Mouse (Mus musculus): Measurements from ENCODE around the gene Gm10570. TPM values are rescaled to one million over a fixed set of nuclear protein-coding genes. Genes with fewer than 3 reads are reported as not detected.
A peak's percentile ranks its signal among the peaks of the same experiment; 100 is the strongest.

Gene Gm10570
- polyA plus RNA-seq, 1 experiment from 2014 or later, result not detected

DNA sequence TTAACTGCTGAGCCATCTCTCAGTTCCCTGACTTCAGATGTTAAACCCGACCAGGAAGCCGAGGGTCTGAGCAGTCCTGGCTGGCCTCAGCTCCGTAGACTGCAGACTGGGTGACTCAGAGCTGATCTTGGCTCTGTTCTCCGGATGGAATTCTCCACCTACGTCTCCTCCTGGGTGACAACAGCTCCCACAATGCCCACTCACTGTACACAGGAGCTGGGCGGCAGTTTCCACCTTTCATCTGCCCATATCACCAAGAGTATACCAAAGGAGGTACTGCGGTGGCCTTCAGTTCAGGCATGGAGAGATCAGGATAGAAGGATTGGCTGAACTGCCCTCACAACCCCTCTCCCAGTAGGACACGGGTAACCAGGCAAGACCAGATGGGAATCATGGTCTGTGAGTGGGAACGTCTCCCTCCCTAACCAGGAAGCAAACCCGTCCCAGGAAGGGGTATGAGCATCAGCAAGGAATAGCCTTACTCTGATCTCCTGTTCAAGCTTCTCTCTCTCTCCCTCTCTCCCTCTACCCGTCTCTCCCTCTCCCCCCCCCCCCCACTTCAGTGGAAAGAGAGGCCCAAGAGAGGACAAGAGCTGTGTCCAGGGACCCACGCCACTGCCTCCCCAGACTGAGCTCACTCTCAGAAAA is 34.7 kb downstream of the Gm10570 start:
- Histone ChIP-seq H3K27ac (ENCODE audit: low read depth) (0 out of 2 replicates have a peak overlapping the region, but pooled peaks have one; percentile 2), H3K27me3 (ENCODE audit: insufficient read depth, low read length) (peaks cover 28% of the 10 kb centered on the region)
- no peak for DNase-seq

DNA sequence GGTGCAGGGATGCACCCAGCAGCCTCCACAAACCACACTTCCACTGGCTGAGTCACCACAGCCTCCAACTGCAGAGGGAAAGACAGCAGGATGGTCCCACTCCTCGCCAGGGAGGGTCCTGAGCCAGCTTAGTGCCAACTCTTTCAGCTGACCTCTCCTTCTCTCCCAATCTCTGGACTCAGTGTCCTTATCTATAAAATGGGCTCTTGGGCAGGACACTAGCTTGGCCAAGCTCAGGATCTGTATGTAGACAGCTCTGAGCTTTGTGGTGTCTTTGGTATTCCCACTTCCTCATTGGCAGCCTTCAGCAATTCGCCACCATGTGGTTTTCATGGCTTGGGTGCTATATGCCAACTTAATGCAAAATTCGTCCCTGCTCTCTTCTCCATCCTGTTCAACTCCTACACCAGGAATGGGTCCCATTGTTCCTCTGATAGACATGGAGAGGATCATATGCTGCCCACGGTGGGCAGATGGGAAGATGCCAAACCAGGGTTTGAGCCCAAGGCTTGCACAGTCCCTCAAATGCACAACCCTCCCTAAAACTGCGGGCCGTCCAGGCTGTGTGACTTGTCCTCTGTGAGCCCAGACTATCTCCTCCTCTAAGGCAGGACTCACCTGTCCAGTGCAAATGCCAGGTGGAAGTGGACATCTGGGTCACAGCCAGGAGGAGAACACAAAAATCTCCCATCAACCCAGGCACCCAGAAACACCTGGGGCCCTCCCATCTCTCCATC is 37.7 kb downstream of the Gm10570 start:
- no peaks in the 10 kb centered on the region for H3K36me3 ChIP-seq (ENCODE audit: insufficient read depth)
- no peak overlapping the region for H3K27ac ChIP-seq (ENCODE audit: low read depth)
- no peak for TF ChIP-seq CTCF (IDR thresholded peaks at IDR 0.05; ENCODE audit: low read depth)
- H3K27me3 ChIP-seq (ENCODE audit: insufficient read depth, low read length), result peaks cover 20% of the 10 kb centered on the region
- no peak overlapping the region for H3K4me2 ChIP-seq
- 82% methylated on average over 6 of the region's 6 CpGs for WGBS
- no peak overlapping the region for H3K4me3 ChIP-seq (ENCODE audit: low read depth, low read length)
- DNase-seq, result no peak
- no peak overlapping the region for H3K9ac ChIP-seq
- no peak for ATAC-seq (ENCODE audit: insufficient read depth)
- H3K9me3 ChIP-seq (ENCODE audit: low read depth, low read length), result no peaks in the 10 kb centered on the region
- H3K4me1 ChIP-seq (ENCODE audit: insufficient read depth), result no peaks in the 10 kb centered on the region; the same call in 1 of the 2 replicates

More for the DNA sequence above, 34.7 kb downstream of the Gm10570 start:
- Histone ChIP-seq H3K9me3 (ENCODE audit: low read depth, low read length) (no peaks in the 10 kb centered on the region), H3K4me2 (peak overlapping the region; percentile 96), H3K4me3 (ENCODE audit: low read depth, low read length) (peak overlapping the region; percentile 54), H3K9ac (peak overlapping the region; percentile 62; the same call in 1 of the 2 replicates), H3K36me3 (ENCODE audit: insufficient read depth) (no peaks in the 10 kb centered on the region), H3K4me1 (ENCODE audit: insufficient read depth) (no peaks in the 10 kb centered on the region; the same call in 1 of the 2 replicates)
- ATAC-seq (ENCODE audit: insufficient read depth), result 0 out of 2 replicates have a peak, but pooled peaks have one; percentile 10
- 11% methylated on average over 12 of the region's 12 CpGs for WGBS
- no peak for TF ChIP-seq CTCF (IDR thresholded peaks at IDR 0.05; ENCODE audit: low read depth)

GRCm38 (mm10) chr4:130270089-130270488 is 38.4 kb downstream of the Gm10570 start:
- no peak for TF ChIP-seq CTCF (IDR thresholded peaks at IDR 0.05; ENCODE audit: low read depth)
- no peaks in the 10 kb centered on the region for H3K36me3 ChIP-seq (ENCODE audit: insufficient read depth)
- H3K27me3 ChIP-seq (ENCODE audit: insufficient read depth, low read length), result peaks cover 13% of the 10 kb centered on the region
- WGBS, result 56% methylated on average over 8 of the region's 8 CpGs
- no peak overlapping the region for H3K4me2 ChIP-seq
- H3K9ac ChIP-seq, result no peak overlapping the region
- H3K9me3 ChIP-seq (ENCODE audit: low read depth, low read length), result no peaks in the 10 kb centered on the region
- DNase-seq, result no peak
- no peak overlapping the region for H3K27ac ChIP-seq (ENCODE audit: low read depth)
- no peak overlapping the region for H3K4me3 ChIP-seq (ENCODE audit: low read depth, low read length)
- no peak for ATAC-seq (ENCODE audit: insufficient read depth)
- H3K4me1 ChIP-seq (ENCODE audit: insufficient read depth), result no peaks in the 10 kb centered on the region; the same call in 1 of the 2 replicates

DNA sequence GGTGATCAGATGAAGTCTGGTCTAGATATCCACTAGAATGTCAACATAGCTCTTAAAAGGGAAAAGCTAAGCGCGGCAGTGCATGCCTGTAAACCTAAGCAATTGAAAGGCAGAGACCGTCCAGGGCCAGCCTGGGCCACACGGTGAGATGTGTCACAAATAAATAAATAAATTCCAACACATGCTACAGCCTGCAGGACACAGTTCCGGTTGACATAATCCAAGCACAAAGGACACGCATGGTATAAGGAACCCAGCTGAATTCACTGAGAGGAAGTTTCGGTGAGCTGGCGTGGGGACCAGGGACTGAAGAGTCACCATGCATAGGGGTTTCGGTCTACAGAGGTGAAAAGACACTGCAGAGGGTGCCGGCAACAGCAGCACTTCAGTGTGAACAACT is 39.7 kb downstream of the Gm10570 start:
- Histone ChIP-seq H3K4me1 (ENCODE audit: insufficient read depth) (no peaks in the 10 kb centered on the region; the same call in 1 of the 2 replicates), H3K27me3 (ENCODE audit: insufficient read depth, low read length) (0 out of 2 replicates have a peak, but pooled peaks cover 5% of the 10 kb centered on the region), H3K4me2 (no peak overlapping the region), H3K9me3 (ENCODE audit: low read depth, low read length) (no peaks in the 10 kb centered on the region), H3K27ac (ENCODE audit: low read depth) (no peak overlapping the region), H3K36me3 (ENCODE audit: insufficient read depth) (no peaks in the 10 kb centered on the region), H3K9ac (no peak overlapping the region), H3K4me3 (ENCODE audit: low read depth, low read length) (no peak overlapping the region)
- no peak for ATAC-seq (ENCODE audit: insufficient read depth)
- no peak for TF ChIP-seq CTCF (IDR thresholded peaks at IDR 0.05; ENCODE audit: low read depth)
- DNase-seq, result no peak
- WGBS, result 80% methylated on average over 10 of the region's 10 CpGs

- Histone ChIP-seq H3K27ac (ENCODE audit: low read depth) (no peak overlapping the region), H3K4me3 (ENCODE audit: low read depth, low read length) (no peak overlapping the region), H3K9ac (no peak overlapping the region), H3K36me3 (ENCODE audit: insufficient read depth) (no peaks in the 10 kb centered on the region), H3K4me1 (ENCODE audit: insufficient read depth) (no peaks in the 10 kb centered on the region; the same call in 1 of the 2 replicates), H3K27me3 (ENCODE audit: insufficient read depth, low read length) (no peaks in the 10 kb centered on the region), H3K9me3 (ENCODE audit: low read depth, low read length) (no peaks in the 10 kb centered on the region), H3K4me2 (no peak overlapping the region)
- DNase-seq (no peak), ATAC-seq (ENCODE audit: insufficient read depth) (no peak)
- no peak for TF ChIP-seq CTCF (IDR thresholded peaks at IDR 0.05; ENCODE audit: low read depth)
- WGBS, result 68% methylated on average over 7 of the region's 7 CpGs
Observed at GRCm38 (mm10) chr4:130267069-130267468, 41.4 kb downstream of the Gm10570 start.

DNA sequence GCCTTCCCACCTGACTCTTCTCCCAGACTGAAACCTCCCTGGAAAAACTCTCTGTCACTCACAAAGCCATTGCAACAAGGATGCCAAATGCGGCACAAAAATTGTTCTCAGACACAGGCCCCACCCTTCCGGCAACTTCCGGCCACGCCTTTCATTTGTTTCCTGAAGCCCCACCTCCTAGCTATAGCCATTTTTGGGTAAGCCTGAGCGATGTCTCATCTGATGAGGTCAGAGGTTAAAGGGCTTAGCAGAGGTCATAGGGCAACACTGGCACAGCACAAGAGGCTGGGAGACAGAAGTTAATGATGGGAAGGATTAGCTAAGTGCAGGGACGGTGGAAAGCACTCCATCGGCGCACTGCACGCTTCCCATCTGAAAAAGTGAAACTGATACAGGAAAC is 41.9 kb downstream of the Gm10570 start:
- H3K27me3 ChIP-seq (ENCODE audit: insufficient read depth, low read length), result no peaks in the 10 kb centered on the region
- ATAC-seq (ENCODE audit: insufficient read depth) (no peak), DNase-seq (no peak)
- no peak overlapping the region for H3K27ac ChIP-seq (ENCODE audit: low read depth)
- no peak overlapping the region for H3K4me3 ChIP-seq (ENCODE audit: low read depth, low read length)
- H3K9me3 ChIP-seq (ENCODE audit: low read depth, low read length), result no peaks in the 10 kb centered on the region
- H3K36me3 ChIP-seq (ENCODE audit: insufficient read depth), result no peaks in the 10 kb centered on the region
- H3K4me1 ChIP-seq (ENCODE audit: insufficient read depth), result no peaks in the 10 kb centered on the region; the same call in 1 of the 2 replicates
- H3K9ac ChIP-seq, result no peak overlapping the region
- WGBS, result 62% methylated on average over 9 of the region's 9 CpGs
- H3K4me2 ChIP-seq, result peak overlapping the region; percentile 18; the same call in 1 of the 2 replicates
- no peak for TF ChIP-seq CTCF (IDR thresholded peaks at IDR 0.05; ENCODE audit: low read depth)
